Mouse (Mus musculus) intestine, postnatal 0 days (tissue): ENCODE results near the gene Epo. TPM values are rescaled to one million over a fixed set of nuclear protein-coding genes. Genes with fewer than 3 reads are reported as not detected.

Source experiments
- ATAC-seq: fragments of 200-750 bp; cut with Nextera tagmentation; 2 replicates; pipeline ENCODE4 v1.8.0; 2017; ENCODE audit warnings: mild to moderate bottlenecking, moderate TSS enrichment, moderate library complexity
- H3K27ac ChIP-seq: fragments of 300-500 bp; sonication (generic); 2 replicates; pipeline ENCODE4 v1.5.1; 2014; ENCODE audit warnings: mild to moderate bottlenecking, low read depth, low read length, moderate library complexity
- H3K27me3 ChIP-seq: fragments of 300-500 bp; sonication (generic); replicated peaks from 2 replicates; pipeline ENCODE4 v1.6.1; 2014; ENCODE audit warnings: low read length, mixed read lengths; ENCODE audit not compliant: control insufficient read depth, insufficient read depth
- H3K36me3 ChIP-seq: fragments of 300-500 bp; sonication (generic); 2 replicates; pipeline ENCODE4 v1.6.1; 2014; ENCODE audit warnings: mild to moderate bottlenecking, moderate library complexity; ENCODE audit not compliant: control insufficient read depth, insufficient read depth
- H3K4me1 ChIP-seq: fragments of 300-500 bp; sonication (generic); replicated peaks from 2 replicates; pipeline ENCODE4 v1.6.1; 2014; ENCODE audit warnings: antibody characterized with exemption, low read length, mixed read lengths; ENCODE audit not compliant: control insufficient read depth, insufficient read depth
- H3K4me2 ChIP-seq: fragments of 300-500 bp; sonication (generic); replicated peaks from 2 replicates; pipeline ENCODE4 v1.6.1; 2014; ENCODE audit warnings: low read depth, mild to moderate bottlenecking, moderate library complexity
- H3K4me3 ChIP-seq: fragments of 300-500 bp; sonication (generic); 2 replicates; pipeline ENCODE4 v1.5.1; 2014; ENCODE audit warnings: low read depth, low read length
- H3K9ac ChIP-seq: fragments of 300-500 bp; sonication (generic); 2 replicates; pipeline ENCODE4 v1.6.1; 2014; ENCODE audit warnings: mild to moderate bottlenecking, low read depth, low read length
- H3K9me3 ChIP-seq: fragments of 300-500 bp; sonication (generic); 2 replicates; pipeline ENCODE4 v1.6.1; 2016; ENCODE audit warnings: mixed run types; ENCODE audit not compliant: control insufficient read depth
- CTCF ChIP-seq: sonication (generic); IDR thresholded peaks from 2 replicates; pipeline ENCODE4 v1.5.1; 2016; ENCODE audit warnings: low read depth, mild to moderate bottlenecking, control low read depth, antibody characterized with exemption, moderate library complexity
- WGBS: fragments of 180-500 bp; shearing (Covaris S2); extraction: QIAGEN DNeasy Blood & Tissue Kit; methylation state at CpG from one replicate; pipeline ENCODE4 v1.1.7; 2014; 5-methylcytosine and 5-hydroxymethylcytosine counted together
- polyA plus RNA-seq: library from polyadenylated mRNA; unstranded; fragments of >200 nt; fragmentation: Nextera tagmentation; extraction: Ambion mirVana; gene quantifications from 2 replicates; pipeline ENCODE4 v1.2.1, GENCODE M21; 2015

Epo gene
- polyA plus RNA-seq, 1 experiment from 2014 or later = not detected

DNA sequence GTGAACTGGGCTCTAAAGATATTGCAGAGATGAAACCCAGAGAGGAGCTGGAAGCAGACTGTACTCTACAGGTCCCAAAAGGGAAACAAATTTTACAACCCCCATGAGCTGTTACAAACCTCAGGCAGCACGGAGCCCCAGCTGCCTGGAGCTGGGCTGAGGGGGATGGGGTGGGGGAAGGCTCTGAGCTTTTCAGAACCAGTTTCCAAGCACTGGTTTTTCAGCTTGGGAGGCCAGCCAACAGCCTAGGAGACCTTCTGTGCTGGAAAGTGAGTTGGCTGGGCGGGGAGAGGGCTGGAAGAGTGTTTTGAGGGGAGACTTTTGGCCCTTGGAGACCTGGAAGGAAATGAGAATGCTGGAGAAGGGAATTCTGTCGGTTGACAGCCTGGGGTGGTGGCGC lies 41.5 kb downstream of the Epo start:
- no peak overlapping the region for H3K4me3 ChIP-seq
- no peak for TF ChIP-seq CTCF
- H3K9ac ChIP-seq = no peak overlapping the region
- 50% methylated on average over 4 of the region's 4 CpGs for whole genome bisulfite sequencing
- no peak for ATAC-seq
- H3K4me1 ChIP-seq = no peaks in the 10 kb centered on the region
- H3K9me3 ChIP-seq = no peaks in the 10 kb centered on the region
- H3K36me3 ChIP-seq = no peaks in the 10 kb centered on the region
- H3K4me2 ChIP-seq = no peak overlapping the region
- H3K27me3 ChIP-seq = no peaks in the 10 kb centered on the region
- no peak overlapping the region for H3K27ac ChIP-seq

DNA sequence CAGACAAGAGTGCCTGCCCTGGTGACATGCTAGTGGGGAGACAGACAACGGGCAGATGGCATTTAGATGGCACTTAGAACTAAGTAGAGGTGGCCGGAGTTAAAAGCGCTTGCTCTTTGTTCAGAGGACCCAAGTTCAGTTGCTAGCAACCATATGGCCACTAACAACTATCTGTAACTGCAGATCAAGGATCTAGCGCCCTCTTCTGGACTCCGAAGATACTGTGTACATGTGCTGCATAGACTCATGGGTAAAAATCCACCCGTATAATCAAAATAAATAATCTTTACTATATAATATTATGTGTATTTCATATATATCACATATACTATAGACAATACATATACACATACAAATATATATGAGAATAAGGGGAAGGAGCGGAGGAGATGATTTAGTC lies 45.4 kb downstream of the Epo start:
- Histone ChIP-seq H3K36me3 (no peaks in the 10 kb centered on the region), H3K27me3 (peaks cover 4% of the 10 kb centered on the region; the same call in 1 of the 2 replicates), H3K4me2 (no peak overlapping the region), H3K27ac (no peak overlapping the region), H3K9ac (no peak overlapping the region), H3K4me1 (no peaks in the 10 kb centered on the region), H3K4me3 (no peak overlapping the region), H3K9me3 (no peaks in the 10 kb centered on the region)
- WGBS = 89% methylated on average over 7 of the region's 7 CpGs
- no peak for ATAC-seq
- peak; percentile 37; the same call in 1 of the 2 replicates for TF ChIP-seq CTCF

DNA sequence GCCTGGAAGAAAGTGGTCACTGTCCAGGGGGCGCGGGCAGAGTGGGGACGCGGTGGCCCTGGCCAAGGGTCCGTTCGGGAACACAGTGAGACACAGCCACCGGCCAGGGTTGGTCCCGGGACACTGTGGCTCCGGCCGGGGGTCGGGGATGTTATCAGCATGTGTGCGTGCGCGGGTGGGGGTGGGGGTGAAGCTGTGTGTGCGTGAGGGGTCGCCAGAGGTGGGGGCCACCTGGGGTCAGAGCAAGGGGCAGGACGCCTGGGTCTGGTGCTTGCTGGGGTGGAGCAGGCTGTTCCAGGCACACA lies 47.2 kb downstream of the Epo start:
- H3K36me3 ChIP-seq = no peaks in the 10 kb centered on the region
- no peak for ATAC-seq
- H3K9me3 ChIP-seq = no peaks in the 10 kb centered on the region
- no peaks in the 10 kb centered on the region for H3K4me1 ChIP-seq
- H3K9ac ChIP-seq = no peak overlapping the region
- 4% methylated on average over 17 of the region's 17 CpGs for WGBS
- 0 out of 2 replicates have a peak overlapping the region, but pooled peaks have one; percentile 18 for H3K4me3 ChIP-seq
- TF ChIP-seq CTCF = no peak
- no peak overlapping the region for H3K27ac ChIP-seq
- H3K4me2 ChIP-seq = peak overlapping the region; percentile 54
- peaks cover 4% of the 10 kb centered on the region; the same call in 1 of the 2 replicates for H3K27me3 ChIP-seq

DNA sequence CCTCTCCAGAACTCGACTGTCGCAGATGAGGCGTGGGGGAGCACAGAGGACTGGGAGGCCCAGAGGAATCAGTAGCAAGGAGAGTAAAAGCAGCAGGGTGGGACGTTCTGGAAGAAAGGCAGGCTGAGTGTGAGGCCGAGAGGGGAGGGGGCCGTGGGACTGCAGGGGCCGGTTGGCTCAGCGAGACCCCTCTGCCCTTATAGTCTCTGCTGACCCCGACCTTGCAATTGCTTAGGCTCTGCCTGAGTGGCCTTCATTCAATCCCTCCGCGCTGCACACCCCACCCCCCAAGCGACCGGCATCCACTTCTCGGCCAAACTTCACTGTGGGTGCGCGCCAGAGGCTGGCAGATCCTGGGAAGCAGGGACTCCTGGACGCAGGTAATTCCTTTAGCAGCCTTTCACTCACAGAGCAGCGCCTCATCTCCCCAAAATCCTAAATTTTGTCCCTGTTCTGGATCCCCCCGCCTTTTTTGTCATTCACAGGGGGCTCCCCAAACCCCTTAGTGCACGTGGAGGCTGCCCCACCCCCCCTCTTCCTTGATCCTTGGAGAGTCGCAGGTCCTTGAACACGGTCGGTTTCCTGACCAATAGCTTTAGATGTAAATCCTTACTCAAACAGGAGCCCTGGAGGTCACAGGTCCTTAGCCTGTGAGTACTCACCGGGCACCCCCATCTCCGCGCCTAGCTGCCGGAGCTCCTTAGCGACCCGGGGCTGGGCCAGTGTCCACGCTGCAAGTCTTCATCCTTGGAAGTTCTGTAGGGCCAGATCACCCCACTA lies 47.8 kb downstream of the Epo start:
- 14% methylated on average over 30 of the region's 30 CpGs for WGBS
- no peak for ATAC-seq

DNA sequence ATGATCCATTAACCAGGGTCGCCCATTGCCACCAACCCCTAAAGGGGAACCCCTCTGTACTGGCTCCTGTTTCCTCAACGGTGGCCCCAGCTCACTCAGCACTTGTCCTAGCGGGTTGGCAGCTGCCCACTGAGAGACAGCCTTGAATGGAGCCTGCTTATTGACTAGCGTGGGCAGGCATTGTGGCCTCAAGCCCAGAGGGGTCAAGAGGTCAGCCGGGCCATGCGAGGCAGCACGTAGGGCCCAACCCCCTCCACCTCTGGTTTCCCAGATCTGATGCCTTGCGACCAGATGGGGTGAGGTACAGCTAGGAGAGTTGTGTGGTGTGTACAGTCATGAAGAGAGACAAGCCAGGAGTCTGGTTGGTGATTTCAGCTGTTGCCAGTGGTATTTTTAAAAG lies 51.1 kb downstream of the Epo start:
- Histone ChIP-seq H3K9me3 (no peaks in the 10 kb centered on the region), H3K9ac (no peak overlapping the region), H3K4me3 (no peak overlapping the region), H3K27ac (no peak overlapping the region), H3K36me3 (no peaks in the 10 kb centered on the region), H3K4me2 (no peak overlapping the region), H3K4me1 (no peaks in the 10 kb centered on the region), H3K27me3 (peaks cover 4% of the 10 kb centered on the region; the same call in 1 of the 2 replicates)
- no peak for ATAC-seq
- no peak for TF ChIP-seq CTCF
- WGBS = 49% methylated on average over 8 of the region's 8 CpGs

More for the DNA sequence above, 47.8 kb downstream of the Epo start:
- Histone ChIP-seq H3K9me3 (no peaks in the 10 kb centered on the region), H3K27me3 (peaks cover 4% of the 10 kb centered on the region; the same call in 1 of the 2 replicates), H3K4me2 (peak overlapping the region; percentile 54), H3K4me1 (no peaks in the 10 kb centered on the region), H3K9ac (no peak overlapping the region), H3K4me3 (0 out of 2 replicates have a peak overlapping the region, but pooled peaks have one; percentile 18), H3K36me3 (no peaks in the 10 kb centered on the region), H3K27ac (no peak overlapping the region)
- TF ChIP-seq CTCF = no peak

DNA sequence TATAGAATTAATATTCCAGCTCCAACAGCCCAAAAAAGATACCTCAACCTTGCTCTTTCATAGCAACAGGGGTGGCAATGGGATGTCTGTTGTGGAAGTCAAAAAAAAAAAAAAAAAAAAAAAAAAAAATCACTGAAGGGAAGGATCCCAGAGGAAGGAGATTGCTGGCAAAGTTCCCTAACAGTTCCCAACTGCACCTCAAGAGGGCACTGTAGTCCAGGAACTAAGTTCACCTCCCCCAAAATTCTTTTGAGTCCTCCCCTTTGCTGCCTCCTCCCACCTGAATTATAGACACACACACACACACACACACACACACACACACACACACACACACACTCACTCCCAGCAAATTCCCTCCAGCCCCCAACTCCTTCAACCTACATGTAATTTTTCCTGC lies 51.9 kb downstream of the Epo start:
- Histone ChIP-seq H3K27ac (no peak overlapping the region), H3K9me3 (no peaks in the 10 kb centered on the region), H3K4me2 (no peak overlapping the region), H3K36me3 (no peaks in the 10 kb centered on the region), H3K4me1 (no peaks in the 10 kb centered on the region), H3K9ac (no peak overlapping the region), H3K4me3 (no peak overlapping the region), H3K27me3 (peaks cover 4% of the 10 kb centered on the region; the same call in 1 of the 2 replicates)
- peak; percentile 81 for TF ChIP-seq CTCF
- ATAC-seq = no peak

DNA sequence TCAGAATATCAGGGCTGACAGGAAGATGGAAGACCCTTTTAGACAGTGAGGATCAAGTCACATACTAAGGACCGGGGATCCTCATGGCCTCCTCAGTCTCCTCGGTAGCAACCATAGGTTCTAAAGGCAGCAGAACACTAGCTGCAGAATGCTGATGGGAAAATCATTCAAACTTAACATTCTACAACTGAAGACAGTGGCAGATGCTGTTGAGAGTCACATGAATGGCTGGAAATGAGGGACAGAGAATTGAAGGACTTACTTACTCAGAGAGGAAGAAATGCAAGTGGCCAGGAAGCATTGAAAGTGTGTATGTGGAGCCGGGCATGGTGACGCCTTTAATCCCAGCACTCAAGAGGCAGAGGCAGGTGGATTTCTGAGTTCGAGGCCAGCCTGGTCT lies 56.1 kb downstream of the Epo start, which contains the start of gene Zan:
TSS of gene Zan (minus strand) at position 101 of the 400 bp plus-strand sequence.
- Histone ChIP-seq H3K4me3 (no peak within 1 kb of the TSS), H3K27ac (no peak within 1 kb of the TSS), H3K27me3 (no peaks in the 10 kb centered on the region), H3K4me2 (no peak within 1 kb of the TSS), H3K9ac (no peak within 1 kb of the TSS), H3K9me3 (no peaks in the 10 kb centered on the region), H3K36me3 (no peaks in the 10 kb centered on the region), H3K4me1 (peaks cover 6% of the 10 kb centered on the region; the same call in 1 of the 2 replicates)
- 81% methylated on average over 5 of the region's 5 CpGs for WGBS
- no peak for ATAC-seq
- TF ChIP-seq CTCF = no peak
